Mouse (Mus musculus): Measurements from ENCODE around the gene F13b. TPM values are rescaled to one million over a fixed set of nuclear protein-coding genes. Genes with fewer than 3 reads are reported as not detected.

F13b gene
- polyA plus RNA-seq (2015; fragmentation: Illumina TruSeq; extraction: RNeasy Lipid Tissue Mini Kit (QIAGEN cat#74804); ENCODE audit: low read depth, low replicate concordance): not detected

DNA sequence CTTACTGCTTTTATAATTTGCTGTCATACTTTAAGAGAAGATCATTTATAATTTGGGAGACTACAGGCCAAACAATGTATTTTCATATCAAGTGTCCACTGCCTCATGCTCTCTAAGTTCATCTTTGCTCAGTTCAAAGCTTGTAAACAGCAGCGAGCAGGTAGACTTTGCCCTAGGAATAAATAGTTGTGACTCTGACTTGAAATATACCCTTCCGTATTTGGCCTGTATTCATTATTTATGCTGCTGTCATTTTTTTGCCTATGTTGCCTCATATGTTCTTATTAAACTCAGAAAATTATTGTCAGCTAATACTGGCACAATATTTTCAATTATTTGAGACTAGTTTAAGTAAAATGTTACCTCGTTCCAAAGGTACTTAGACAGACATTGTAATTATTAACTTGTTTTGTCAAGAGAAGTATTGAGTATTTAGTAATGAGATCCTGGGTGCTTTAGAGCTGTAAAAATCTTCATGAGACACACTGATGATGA lies at the start of gene F13b:
Gene F13b (plus strand): TSS at position 445 of the 495 bp plus-strand sequence.

DNA sequence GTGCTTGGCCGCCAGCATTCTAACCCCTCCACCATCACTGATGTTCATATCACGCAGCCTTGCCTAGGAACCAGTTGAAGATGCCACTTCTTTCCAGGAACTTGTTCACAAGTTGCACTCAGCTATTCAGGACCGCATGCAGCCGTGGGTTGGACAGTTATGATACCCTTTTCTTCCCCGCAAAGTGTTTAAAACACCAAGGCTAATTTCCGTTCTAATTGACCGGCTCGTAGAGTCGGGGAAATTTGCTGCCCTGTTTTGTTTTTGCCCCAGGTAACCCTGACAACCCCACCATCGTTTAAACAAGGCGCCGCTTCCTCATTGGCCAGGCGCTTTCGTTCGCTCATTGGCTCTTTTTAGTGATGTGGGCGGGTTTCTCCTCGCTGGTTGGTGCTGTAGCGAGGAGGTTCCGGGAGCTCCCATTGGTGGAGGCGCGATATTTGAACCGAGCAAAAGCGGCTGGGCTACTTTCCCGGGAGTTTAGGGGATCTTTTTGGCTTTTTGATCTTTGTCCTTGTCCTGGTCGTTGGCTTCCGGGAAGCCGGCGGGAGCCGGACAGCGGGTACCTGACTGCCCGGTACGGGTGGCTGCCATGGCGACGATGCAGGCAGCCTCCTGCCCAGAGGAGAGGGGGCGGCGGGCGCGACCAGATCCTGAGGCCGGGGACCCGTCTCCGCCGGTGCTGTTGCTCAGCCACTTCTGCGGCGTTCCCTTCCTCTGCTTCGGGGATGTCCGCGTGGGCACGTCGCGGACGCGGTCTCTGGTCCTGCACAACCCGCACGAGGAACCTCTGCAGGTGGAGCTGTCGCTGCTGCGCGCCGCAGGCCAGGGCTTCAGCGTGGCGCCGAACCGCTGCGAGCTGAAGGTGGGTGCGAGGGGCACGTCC lies 46.9 kb upstream of the F13b start, which contains the start of gene Aspm:
Gene Aspm (plus strand): TSS at position 433 of the 886 bp plus-strand sequence.

DNA sequence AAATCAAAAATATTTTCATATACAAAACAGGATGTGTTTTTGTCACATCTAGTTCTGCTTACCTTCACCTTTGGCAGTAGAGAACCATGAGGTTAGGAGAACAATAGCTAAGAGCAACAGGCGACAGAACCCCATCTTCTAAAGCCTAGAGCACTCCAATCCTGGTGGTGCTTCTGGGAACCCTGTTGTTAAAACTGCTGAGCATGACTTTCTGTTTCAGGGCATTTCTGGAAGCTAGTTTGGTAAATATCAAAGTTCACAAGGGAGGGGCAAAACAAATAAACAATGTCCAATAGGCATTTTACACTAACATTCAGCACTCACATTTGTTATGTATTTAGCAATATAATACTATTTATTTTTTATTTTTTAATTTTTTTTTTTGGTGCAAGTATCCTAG lies 58.5 kb downstream of the F13b start, which contains the start of gene Cfhr1:
Gene Cfhr1 (minus strand): TSS at position 249 of the 400 bp plus-strand sequence.

Other genes starting within 250 kb of the F13b start
- 0.55 TPM for gene Crb1, start 124.6 kb upstream of the F13b start, polyA plus RNA-seq (2015; fragmentation: Illumina TruSeq; extraction: RNeasy Lipid Tissue Mini Kit (QIAGEN cat#74804); ENCODE audit: low read depth, low replicate concordance)
- gene Zbtb41, start 79.4 kb upstream of the F13b start, polyA plus RNA-seq (2015; fragmentation: Illumina TruSeq; extraction: RNeasy Lipid Tissue Mini Kit (QIAGEN cat#74804); ENCODE audit: low read depth, low replicate concordance): 12.9 TPM
- 0.21 TPM for gene Aspm, start 46.9 kb upstream of the F13b start, polyA plus RNA-seq (2015; fragmentation: Illumina TruSeq; extraction: RNeasy Lipid Tissue Mini Kit (QIAGEN cat#74804); ENCODE audit: low read depth, low replicate concordance)
- not detected for gene Cfhr1, start 58.6 kb downstream of the F13b start, polyA plus RNA-seq (2015; fragmentation: Illumina TruSeq; extraction: RNeasy Lipid Tissue Mini Kit (QIAGEN cat#74804); ENCODE audit: low read depth, low replicate concordance)